Mouse (Mus musculus): ENCODE measurements around the gene Mrnip. TPM values are rescaled to one million over a fixed set of nuclear protein-coding genes. Genes with fewer than 3 reads are reported as not detected.

Mrnip gene
- polyA plus RNA-seq, 1 experiment, result 3.7 TPM

- H3K4me1 ChIP-seq, result peaks cover 10% of the 10 kb centered on the region; the same call in 1 of the 2 replicates
- H3K4me3 ChIP-seq (replicated peaks), result no peak overlapping the region
- peaks cover 94% of the 10 kb centered on the region for H3K36me3 ChIP-seq (replicated peaks; ENCODE audit: low read length)
- H3K9me3 ChIP-seq, result no peaks in the 10 kb centered on the region
- TF ChIP-seq GATA1 (IDR thresholded peaks at IDR 0.05; ENCODE audit: borderline replicate concordance, low read length) (no peak), FLI1 (IDR thresholded peaks at IDR 0.05; ENCODE audit: low read length) (no peak)
- no peaks in the 10 kb centered on the region for H3K27me3 ChIP-seq (replicated peaks)
Observed at GRCm38 (mm10) chr11:50146121-50146520, 28.1 kb upstream of the Mrnip start.

GRCm38 (mm10) chr11:50147267-50147957 lies 26.8 kb upstream of the Mrnip start:
- H3K36me3 ChIP-seq (replicated peaks; ENCODE audit: low read length), result peaks cover 94% of the 10 kb centered on the region
- peaks cover 10% of the 10 kb centered on the region; the same call in 1 of the 2 replicates for H3K4me1 ChIP-seq
- no peaks in the 10 kb centered on the region for H3K9me3 ChIP-seq
- no peak overlapping the region for H3K4me3 ChIP-seq (replicated peaks)
- TF ChIP-seq FLI1 (IDR thresholded peaks at IDR 0.05; ENCODE audit: low read length) (no peak), GATA1 (IDR thresholded peaks at IDR 0.05; ENCODE audit: borderline replicate concordance, low read length) (no peak)
- H3K27me3 ChIP-seq (replicated peaks), result no peaks in the 10 kb centered on the region

- Histone ChIP-seq H3K4me1 (peaks cover 10% of the 10 kb centered on the region; the same call in 1 of the 2 replicates), H3K4me3 (replicated peaks) (no peak overlapping the region), H3K27me3 (replicated peaks) (no peaks in the 10 kb centered on the region), H3K9me3 (no peaks in the 10 kb centered on the region), H3K36me3 (replicated peaks; ENCODE audit: low read length) (peaks cover 94% of the 10 kb centered on the region)
- no peak for TF ChIP-seq GATA1 (IDR thresholded peaks at IDR 0.05; ENCODE audit: borderline replicate concordance, low read length)
- TF ChIP-seq FLI1 (IDR thresholded peaks at IDR 0.05; ENCODE audit: low read length), result no peak
Observed at GRCm38 (mm10) chr11:50147958-50148476, 26.2 kb upstream of the Mrnip start.

GRCm38 (mm10) chr11:50149200-50149599 lies 25.0 kb upstream of the Mrnip start:
- H3K36me3 ChIP-seq (replicated peaks; ENCODE audit: low read length), result peaks cover 95% of the 10 kb centered on the region

GRCm38 (mm10) chr11:50149603-50150150 lies 24.6 kb upstream of the Mrnip start:
- TF ChIP-seq FLI1 (IDR thresholded peaks at IDR 0.05; ENCODE audit: low read length), result no peak
- TF ChIP-seq GATA1 (IDR thresholded peaks at IDR 0.05; ENCODE audit: borderline replicate concordance, low read length), result no peak
- Histone ChIP-seq H3K9me3 (no peaks in the 10 kb centered on the region), H3K4me1 (peaks cover 10% of the 10 kb centered on the region; the same call in 1 of the 2 replicates), H3K27me3 (replicated peaks) (no peaks in the 10 kb centered on the region), H3K36me3 (replicated peaks; ENCODE audit: low read length) (peaks cover 98% of the 10 kb centered on the region), H3K4me3 (replicated peaks) (no peak overlapping the region)

More at GRCm38 (mm10) chr11:50149200-50149599, 25.0 kb upstream of the Mrnip start:
- no peaks in the 10 kb centered on the region for H3K9me3 ChIP-seq
- peaks cover 10% of the 10 kb centered on the region; the same call in 1 of the 2 replicates for H3K4me1 ChIP-seq
- no peaks in the 10 kb centered on the region for H3K27me3 ChIP-seq (replicated peaks)
- no peak overlapping the region for H3K4me3 ChIP-seq (replicated peaks)
- no peak for TF ChIP-seq GATA1 (IDR thresholded peaks at IDR 0.05; ENCODE audit: borderline replicate concordance, low read length)

GRCm38 (mm10) chr11:50151374-50151773 lies 22.9 kb upstream of the Mrnip start:
- Histone ChIP-seq H3K4me3 (replicated peaks) (no peak overlapping the region), H3K9me3 (no peaks in the 10 kb centered on the region), H3K27me3 (replicated peaks) (no peaks in the 10 kb centered on the region), H3K36me3 (replicated peaks; ENCODE audit: low read length) (peaks cover 95% of the 10 kb centered on the region), H3K4me1 (peaks cover 10% of the 10 kb centered on the region; the same call in 1 of the 2 replicates)
- no peak for TF ChIP-seq FLI1 (IDR thresholded peaks at IDR 0.05; ENCODE audit: low read length)
- no peak for TF ChIP-seq GATA1 (IDR thresholded peaks at IDR 0.05; ENCODE audit: borderline replicate concordance, low read length)

GRCm38 (mm10) chr11:50154166-50154565 lies 20.1 kb upstream of the Mrnip start:
- TF ChIP-seq FLI1 (IDR thresholded peaks at IDR 0.05; ENCODE audit: low read length), result no peak
- no peak for TF ChIP-seq GATA1 (IDR thresholded peaks at IDR 0.05; ENCODE audit: borderline replicate concordance, low read length)
- peaks cover 97% of the 10 kb centered on the region for H3K36me3 ChIP-seq (replicated peaks; ENCODE audit: low read length)

GRCm38 (mm10) chr11:50154777-50155520 lies 19.3 kb upstream of the Mrnip start:
- H3K27me3 ChIP-seq (replicated peaks), result no peaks in the 10 kb centered on the region
- no peak overlapping the region for H3K4me3 ChIP-seq (replicated peaks)
- no peak for TF ChIP-seq FLI1 (IDR thresholded peaks at IDR 0.05; ENCODE audit: low read length)
- TF ChIP-seq GATA1 (IDR thresholded peaks at IDR 0.05; ENCODE audit: borderline replicate concordance, low read length), result no peak
- H3K4me1 ChIP-seq, result no peaks in the 10 kb centered on the region; the same call in 1 of the 2 replicates
- peaks cover 97% of the 10 kb centered on the region for H3K36me3 ChIP-seq (replicated peaks; ENCODE audit: low read length)
- H3K9me3 ChIP-seq, result no peaks in the 10 kb centered on the region

More at GRCm38 (mm10) chr11:50154166-50154565, 20.1 kb upstream of the Mrnip start:
- Histone ChIP-seq H3K4me1 (peaks cover 6% of the 10 kb centered on the region; the same call in 1 of the 2 replicates), H3K4me3 (replicated peaks) (no peak overlapping the region), H3K9me3 (no peaks in the 10 kb centered on the region), H3K27me3 (replicated peaks) (no peaks in the 10 kb centered on the region)

- no peaks in the 10 kb centered on the region for H3K9me3 ChIP-seq
- H3K4me1 ChIP-seq, result no peaks in the 10 kb centered on the region; the same call in 1 of the 2 replicates
- H3K36me3 ChIP-seq (replicated peaks; ENCODE audit: low read length), result peaks cover 97% of the 10 kb centered on the region
- H3K4me3 ChIP-seq (replicated peaks), result no peak overlapping the region
- H3K27me3 ChIP-seq (replicated peaks), result no peaks in the 10 kb centered on the region
- TF ChIP-seq FLI1 (IDR thresholded peaks at IDR 0.05; ENCODE audit: low read length) (no peak), GATA1 (IDR thresholded peaks at IDR 0.05; ENCODE audit: borderline replicate concordance, low read length) (no peak)
Observed at GRCm38 (mm10) chr11:50155785-50156184, 18.5 kb upstream of the Mrnip start.
